Mouse (Mus musculus) adrenal gland, adult 18-20 months (tissue): ENCODE data around the gene Fadd. TPM values are rescaled to one million over a fixed set of nuclear protein-coding genes. Genes with fewer than 3 reads are reported as not detected.
A peak's percentile ranks its signal among the peaks of the same experiment; 100 is the strongest.

Experiments used
- DNase-seq, 2 experiments: peaks; one replicate each; pipeline ENCODE4 v3.0.0; 2021 to 2022; ENCODE audit warnings: low spot score in 2 of 2
- long read RNA-seq, 2 experiments: library from polyadenylated mRNA; stranded (forward); transcript quantifications; one replicate each; pipeline ENCODE4 v2.0.0; 2021
- total RNA-seq, 2 experiments: library from RNA; stranded (reverse); gene quantifications; 1 replicate in 1 of 2; 2 replicates in 1 of 2; pipeline ENCODE4 v1.2.3; 2021

The Fadd gene
- 1 to 10 TPM; 7.8 to 8.5 TPM for total RNA-seq
- long read RNA-seq, experiment 1, partial matches to known transcripts: 0 of 3 reads
- long read RNA-seq, experiment 1, other reads (novel, unspliced or antisense): 1 of 3 reads
- long read RNA-seq, experiment 2, transcript Fadd-201 (2 exons, 3,903 nt): major isoform, 19 of 21 reads
- long read RNA-seq, experiment 2, partial matches to known transcripts: 0 of 21 reads
- long read RNA-seq, experiment 2, other reads (novel, unspliced or antisense): 2 of 21 reads

- DNase-seq: peak; percentile 94 to 96
These were observed at the start of gene Fadd for GRCm38 (mm10) chr7:144582284-144582980. TSS of gene Fadd (minus strand) at chr7:144582463.

- DNase-seq: no peak
These were observed 48.4 kb upstream of the Fadd start for GRCm38 (mm10) chr7:144630622-144631021.

GRCm38 (mm10) chr7:144628334-144628915, 46.2 kb upstream of the Fadd start:
- no peak for DNase-seq

- no peak for DNase-seq
These were observed 45.5 kb upstream of the Fadd start for GRCm38 (mm10) chr7:144627606-144628333.

GRCm38 (mm10) chr7:144626042-144626441, 43.8 kb upstream of the Fadd start:
- DNase-seq: no peak

GRCm38 (mm10) chr7:144620721-144621681, 38.7 kb upstream of the Fadd start:
- DNase-seq: peak; percentile 36 to 44

- no peak for DNase-seq
These were observed 38.1 kb upstream of the Fadd start for GRCm38 (mm10) chr7:144620315-144620714.

GRCm38 (mm10) chr7:144615343-144615742, 33.1 kb upstream of the Fadd start:
- no peak for DNase-seq

GRCm38 (mm10) chr7:144612829-144613228, 30.6 kb upstream of the Fadd start:
- DNase-seq: no peak

- DNase-seq: no peak
These were observed 30.1 kb upstream of the Fadd start for GRCm38 (mm10) chr7:144612351-144612750.

- DNase-seq: no peak
These were observed 29.3 kb upstream of the Fadd start for GRCm38 (mm10) chr7:144611595-144611994.

GRCm38 (mm10) chr7:144609568-144609967, 27.3 kb upstream of the Fadd start:
- DNase-seq: no peak

- no peak for DNase-seq
These were observed 25.6 kb upstream of the Fadd start for GRCm38 (mm10) chr7:144607862-144608261.

- DNase-seq: no peak
These were observed 22.5 kb upstream of the Fadd start for GRCm38 (mm10) chr7:144604735-144605134.

- DNase-seq: no peak
These were observed 22.0 kb upstream of the Fadd start for GRCm38 (mm10) chr7:144604291-144604690.

- DNase-seq: no peak
These were observed 18.2 kb upstream of the Fadd start for GRCm38 (mm10) chr7:144600333-144600900.

GRCm38 (mm10) chr7:144589508-144589907, 7.2 kb upstream of the Fadd start:
- DNase-seq: no peak

- peak; percentile 42 to 51 for DNase-seq
These were observed 5.0 kb upstream of the Fadd start for GRCm38 (mm10) chr7:144587291-144587690.

- peak; percentile 71 to 72 for DNase-seq
These were observed 3.4 kb upstream of the Fadd start for GRCm38 (mm10) chr7:144585648-144586047.

GRCm38 (mm10) chr7:144583619-144584018, 1.4 kb upstream of the Fadd start:
- peak; percentile 30 to 35 for DNase-seq
